8 mouse cellular contexts compared by ENCODE assay signal in the genomic region with DNA sequence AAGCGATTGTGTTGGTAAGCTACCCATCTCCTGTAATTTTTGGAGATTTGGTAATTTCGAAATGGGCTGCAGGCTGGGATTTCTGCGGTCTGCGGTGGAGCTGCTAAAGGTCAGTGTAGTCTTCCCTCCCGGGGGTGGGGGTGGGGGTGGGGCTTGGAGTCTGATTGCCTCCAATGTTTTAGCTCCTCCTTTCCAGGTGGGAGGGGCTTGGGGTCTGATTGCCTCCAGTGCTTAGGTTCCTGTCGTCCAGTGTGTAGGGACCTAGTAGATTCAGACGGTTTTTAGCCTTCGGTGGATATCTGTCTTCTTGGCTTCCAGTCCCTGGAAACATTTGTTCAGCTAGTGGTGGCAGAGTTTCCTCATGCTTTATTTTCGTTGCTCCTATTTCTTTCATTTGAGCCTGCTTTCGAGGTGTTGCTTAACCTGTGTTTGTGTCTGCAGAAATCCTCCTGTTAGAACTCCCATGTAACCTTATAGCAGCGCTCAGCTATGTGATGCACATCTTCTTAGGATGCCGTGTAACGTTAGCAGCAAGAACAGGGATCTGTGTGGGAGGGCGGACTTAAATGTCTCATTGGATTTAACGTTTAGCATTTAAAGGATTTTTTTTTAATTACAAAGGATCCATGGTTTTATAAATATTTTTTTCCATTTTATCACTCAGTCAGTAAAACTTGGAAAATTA.
A peak's percentile ranks its signal among the peaks of the same experiment; 100 is the strongest.
DNase-seq lines count a peak whose midpoint lies in the region; ATAC-seq lines count a peak whose summit lies in the region.

No protein-coding gene starts in this region.

- no peak for ATAC-seq in forebrain, embryonic 15.5 days (replicated peaks)
- ATAC-seq in intestine, embryonic 15.5 days = peak; percentile 77; the same call in 1 of the 2 replicates
- ATAC-seq in liver, embryonic 13.5 days (ENCODE audit: low read depth) = peak; percentile 70; the same call in 1 of the 2 replicates
- ATAC-seq in neural tube, embryonic 13.5 days (ENCODE audit: low read depth) = no peak

- intact Hi-C loops in left cerebral cortex, postnatal 4 days (cut with DNase I) = no loop called here

- H3K9ac ChIP-seq in forebrain, embryonic 15.5 days (replicated peaks) = no peak overlapping the region
- H3K9ac ChIP-seq in intestine, embryonic 15.5 days = no peak overlapping the region
- no peak overlapping the region for H3K9ac ChIP-seq in liver, embryonic 13.5 days
- no peak overlapping the region for H3K9ac ChIP-seq in neural tube, embryonic 13.5 days

- peak; percentile 11 for DNase-seq in left cerebral cortex, postnatal 4 days
- DNase-seq in left cerebral cortex, adult 9 months (ENCODE audit: low spot score in 2 of 2) = no peak
- DNase-seq in liver, embryonic 13.5 days = no peak
- DNase-seq in right cerebral cortex, adult 18-20 months = no peak
- DNase-seq in cerebellum, adult 8-10 months = no peak

- no peaks in the 10 kb centered on the region for H3K36me3 ChIP-seq in forebrain, embryonic 15.5 days
- no peaks in the 10 kb centered on the region for H3K36me3 ChIP-seq in intestine, embryonic 15.5 days
- no peaks in the 10 kb centered on the region for H3K36me3 ChIP-seq in liver, embryonic 13.5 days
- no peaks in the 10 kb centered on the region for H3K36me3 ChIP-seq in neural tube, embryonic 13.5 days

- no peak overlapping the region for H3K4me3 ChIP-seq in forebrain, embryonic 15.5 days
- H3K4me3 ChIP-seq in intestine, embryonic 15.5 days (replicated peaks) = no peak overlapping the region
- H3K4me3 ChIP-seq in liver, embryonic 13.5 days (replicated peaks) = no peak overlapping the region
- no peak overlapping the region; the same call in 1 of the 2 replicates for H3K4me3 ChIP-seq in neural tube, embryonic 13.5 days

- peak overlapping the region; percentile 20; the same call in 1 of the 2 replicates for H3K4me2 ChIP-seq in forebrain, embryonic 15.5 days (replicated peaks)
- H3K4me2 ChIP-seq in intestine, embryonic 15.5 days (replicated peaks) = peak overlapping the region; percentile 42; the same call in 1 of the 2 replicates
- H3K4me2 ChIP-seq in liver, embryonic 13.5 days = peak overlapping the region; percentile 26; the same call in 1 of the 2 replicates
- H3K4me2 ChIP-seq in neural tube, embryonic 13.5 days = peak overlapping the region; percentile 34

- no peak overlapping the region for H3K27ac ChIP-seq in forebrain, embryonic 15.5 days (replicated peaks)
- no peak overlapping the region for H3K27ac ChIP-seq in intestine, embryonic 15.5 days
- no peak overlapping the region for H3K27ac ChIP-seq in liver, embryonic 13.5 days
- H3K27ac ChIP-seq in neural tube, embryonic 13.5 days (replicated peaks) = no peak overlapping the region

- no peaks in the 10 kb centered on the region for H3K9me3 ChIP-seq in forebrain, embryonic 15.5 days
- no peaks in the 10 kb centered on the region for H3K9me3 ChIP-seq in intestine, embryonic 15.5 days
- H3K9me3 ChIP-seq in liver, embryonic 13.5 days (replicated peaks) = no peaks in the 10 kb centered on the region
- no peaks in the 10 kb centered on the region for H3K9me3 ChIP-seq in neural tube, embryonic 13.5 days

- WGBS in forebrain, embryonic 15.5 days = 25% methylated on average over 15 of the region's 15 CpGs
- WGBS in intestine, embryonic 15.5 days = 24% methylated on average over 15 of the region's 15 CpGs
- 18% methylated on average over 15 of the region's 15 CpGs for WGBS in liver, embryonic 13.5 days (ENCODE audit: insufficient replicate concordance)
- 26% methylated on average over 15 of the region's 15 CpGs for WGBS in neural tube, embryonic 13.5 days

- no peaks in the 10 kb centered on the region for H3K27me3 ChIP-seq in forebrain, embryonic 15.5 days
- no peaks in the 10 kb centered on the region for H3K27me3 ChIP-seq in intestine, embryonic 15.5 days (replicated peaks)
- H3K27me3 ChIP-seq in liver, embryonic 13.5 days = no peaks in the 10 kb centered on the region
- H3K27me3 ChIP-seq in neural tube, embryonic 13.5 days = no peaks in the 10 kb centered on the region

- peaks cover 3% of the 10 kb centered on the region; the same call in 1 of the 2 replicates for H3K4me1 ChIP-seq in forebrain, embryonic 15.5 days
- H3K4me1 ChIP-seq in intestine, embryonic 15.5 days (replicated peaks) = no peaks in the 10 kb centered on the region
- H3K4me1 ChIP-seq in liver, embryonic 13.5 days (replicated peaks) = no peaks in the 10 kb centered on the region
- no peaks in the 10 kb centered on the region for H3K4me1 ChIP-seq in neural tube, embryonic 13.5 days (replicated peaks)

Comparison
In these comparisons a context has a peak if more than half of its experiments do, and no peak if none do; other contexts are left out.
1. ATAC-seq: peak in intestine, embryonic 15.5 days (single experiment) and liver, embryonic 13.5 days (single experiment); none in forebrain, embryonic 15.5 days (single experiment) and neural tube, embryonic 13.5 days (single experiment).
2. Peak in every context shown above with its lines, with median percentiles within 50 percentile points of each other: H3K4me2 ChIP-seq.